Mouse (Mus musculus): ENCODE measurements around the gene Zar1l. TPM values are rescaled to one million over a fixed set of nuclear protein-coding genes. Genes with fewer than 3 reads are reported as not detected.

Gene Zar1l
- polyA plus RNA-seq, 1 experiment, result not detected

DNA sequence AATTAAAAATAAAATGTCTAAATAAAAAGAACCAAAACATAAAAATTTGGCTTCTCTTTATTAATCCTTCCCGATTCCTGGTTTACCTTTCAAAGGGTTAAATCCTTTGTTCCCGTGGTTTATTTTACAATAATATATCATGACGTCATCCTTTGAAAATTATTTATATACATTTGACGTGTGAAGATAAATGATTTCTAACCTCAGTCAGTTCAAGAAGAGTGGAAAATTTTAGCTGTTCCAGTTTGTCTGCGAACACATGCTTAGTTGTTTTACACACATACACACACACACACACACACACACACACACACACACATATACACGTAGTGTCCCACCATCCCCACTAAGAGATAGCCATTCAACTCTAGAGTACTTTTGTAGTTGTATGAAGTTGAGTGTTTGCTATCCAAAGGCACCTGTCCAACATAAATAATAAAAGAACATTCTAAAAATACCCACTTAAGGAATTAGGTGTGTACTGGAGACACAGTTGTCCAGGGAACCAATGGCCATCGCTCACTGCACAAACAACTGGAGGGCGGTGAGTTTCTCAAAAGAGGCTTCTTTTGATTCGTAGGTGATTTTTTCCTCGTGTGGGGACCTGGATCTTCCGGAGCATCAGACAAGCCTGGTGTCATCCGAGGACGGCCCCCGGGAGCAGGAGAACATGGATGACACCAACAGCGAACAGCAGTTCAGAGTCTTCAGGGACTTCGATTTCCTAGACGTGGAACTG is 60.6 kb downstream of the Zar1l start:
- H3K27ac ChIP-seq (ENCODE audit: insufficient read depth, low read length), result peak overlapping the region; percentile 74; the same call in 1 of the 2 replicates
- no peak overlapping the region for H3K4me3 ChIP-seq (replicated peaks; ENCODE audit: insufficient read depth, low read depth, low read length)
- 85% methylated on average over 17 of the region's 17 CpGs for WGBS
- no peaks in the 10 kb centered on the region for H3K27me3 ChIP-seq (ENCODE audit: control insufficient read depth, insufficient read depth, low read length)
- TF ChIP-seq CTCF (IDR thresholded peaks at IDR 0.05; ENCODE audit: borderline replicate concordance, insufficient read depth, low read depth, low read length), result no peak
- TF ChIP-seq POLR2A (IDR thresholded peaks at IDR 0.05; ENCODE audit: borderline replicate concordance, insufficient read depth, low read length), result no peak
- H3K4me1 ChIP-seq (ENCODE audit: control insufficient read depth, insufficient read depth, low read length), result no peaks in the 10 kb centered on the region
- no peak for DNase-seq

Other genes starting within 250 kb of the Zar1l start
- 5.4 and 7.1 TPM in 2 replicates for gene Brca2, start 4.5 kb upstream of the Zar1l start, polyA plus RNA-seq (2012; rRNA removed)
- 45.7 and 46.9 TPM in 2 replicates for gene N4bp2l1, start 79.0 kb upstream of the Zar1l start, polyA plus RNA-seq (2012; rRNA removed)
- 34.3 and 37.3 TPM in 2 replicates for gene N4bp2l2, start 148.0 kb upstream of the Zar1l start, polyA plus RNA-seq (2012; rRNA removed)
- gene Pds5b, start 155.6 kb upstream of the Zar1l start, polyA plus RNA-seq (2012; rRNA removed), result 27.2 and 27.6 TPM in 2 replicates

Measured in cerebellum, adult 2 months (tissue).